Mouse (Mus musculus) brain, embryonic 18.5 days (tissue): Measurements from ENCODE around the gene Ccdc183.

Experiments used
- DNase-seq: peaks from one replicate; pipeline ENCODE4 v3.0.0-alpha.2; 2012; ENCODE audit warnings: low read depth, low spot score

The Ccdc183 gene

DNA sequence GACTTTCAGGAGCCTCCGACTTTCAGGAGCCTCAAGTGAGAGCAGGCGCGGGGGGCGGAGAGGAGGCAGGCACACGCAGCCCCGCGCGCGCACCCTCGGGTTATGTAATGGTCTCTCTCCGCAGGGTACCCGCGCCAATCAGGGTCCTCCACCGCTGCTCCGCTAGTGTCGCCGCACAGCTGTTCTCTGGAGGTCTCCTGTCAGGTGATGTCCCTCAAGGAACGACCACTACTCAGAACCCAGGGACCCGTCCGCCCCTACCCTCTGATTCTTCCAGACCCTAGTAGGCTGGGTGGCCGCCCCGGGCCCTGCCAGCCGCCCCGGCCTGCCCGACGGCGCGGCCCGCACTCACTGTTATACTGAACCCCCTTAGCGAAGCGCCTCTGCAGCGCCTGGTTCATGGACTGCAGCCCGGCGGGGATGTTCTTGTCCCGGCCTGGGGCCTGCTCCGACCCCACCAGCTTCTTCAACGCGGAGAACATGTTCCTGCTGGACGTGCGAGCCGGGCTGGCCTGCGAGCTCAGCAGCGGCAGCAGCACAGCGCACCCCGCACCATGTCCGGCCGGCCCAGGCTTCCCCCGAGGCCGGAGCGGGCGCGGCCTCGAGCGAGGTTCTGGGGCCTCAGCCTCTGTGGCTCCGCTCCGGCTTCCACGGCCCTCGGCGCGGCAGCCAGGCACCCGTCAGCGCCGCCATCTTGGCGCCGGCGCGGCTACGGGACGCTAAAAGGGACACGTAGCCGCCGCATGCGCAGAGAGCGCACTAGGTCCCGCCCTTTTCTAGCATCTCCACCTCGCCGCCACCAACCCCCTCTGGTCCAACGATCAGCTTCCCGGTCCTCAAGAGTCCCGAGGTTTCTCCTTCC is 9.5 kb downstream of the Ccdc183 start, which contains the start of gene Rabl6:
Rabl6 (minus strand) TSS at position 761 of the 862 bp plus-strand sequence.
- peak; percentile 80 for DNase-seq

GRCm38 (mm10) chr2:25602526-25602925 is 15.0 kb downstream of the Ccdc183 start:
- DNase-seq = no peak

DNA sequence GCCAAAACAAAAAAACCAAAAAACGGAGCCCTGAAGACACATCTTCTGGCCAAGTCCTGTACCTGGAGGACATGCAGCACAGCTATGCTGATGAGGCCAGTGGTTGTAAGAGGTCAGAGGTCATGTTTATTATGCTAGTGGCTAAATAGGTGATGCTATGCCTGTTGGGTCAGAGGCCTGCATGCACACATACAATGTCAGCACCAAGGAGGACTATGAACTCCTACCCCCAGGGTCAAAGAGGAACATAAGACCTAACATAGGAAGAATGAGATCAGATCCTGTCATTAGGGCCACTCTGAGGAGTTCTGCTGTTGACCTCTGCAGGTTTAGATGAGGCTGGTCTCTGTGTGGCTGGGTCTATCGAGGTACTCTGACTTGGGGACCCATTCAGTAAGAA is 17.4 kb downstream of the Ccdc183 start:
- DNase-seq = no peak

DNA sequence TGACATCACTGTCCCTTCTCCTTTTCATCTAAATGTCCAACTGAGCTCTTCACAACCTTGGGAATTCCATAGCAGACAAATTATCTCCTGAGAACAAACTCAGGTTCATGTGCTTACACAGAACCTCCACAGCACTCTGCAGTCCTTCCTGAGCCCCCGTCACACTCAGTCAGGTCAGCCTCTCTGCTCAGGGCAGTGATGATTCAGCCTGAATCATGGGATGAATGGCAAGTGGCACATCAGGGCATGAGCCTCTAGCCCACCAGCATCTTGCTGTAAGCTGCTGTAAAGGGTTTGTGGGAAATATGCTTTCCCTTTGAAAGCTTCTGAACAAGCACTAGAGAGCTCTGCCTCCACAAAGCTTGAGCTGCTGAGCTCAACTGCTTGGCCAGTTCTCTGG is 18.7 kb downstream of the Ccdc183 start:
- DNase-seq = no peak

GRCm38 (mm10) chr2:25596765-25597510 is 20.5 kb downstream of the Ccdc183 start:
- DNase-seq = no peak

GRCm38 (mm10) chr2:25591863-25592262 is 25.6 kb downstream of the Ccdc183 start:
- DNase-seq = no peak

GRCm38 (mm10) chr2:25588227-25588907 is 29.1 kb downstream of the Ccdc183 start:
- DNase-seq = no peak

DNA sequence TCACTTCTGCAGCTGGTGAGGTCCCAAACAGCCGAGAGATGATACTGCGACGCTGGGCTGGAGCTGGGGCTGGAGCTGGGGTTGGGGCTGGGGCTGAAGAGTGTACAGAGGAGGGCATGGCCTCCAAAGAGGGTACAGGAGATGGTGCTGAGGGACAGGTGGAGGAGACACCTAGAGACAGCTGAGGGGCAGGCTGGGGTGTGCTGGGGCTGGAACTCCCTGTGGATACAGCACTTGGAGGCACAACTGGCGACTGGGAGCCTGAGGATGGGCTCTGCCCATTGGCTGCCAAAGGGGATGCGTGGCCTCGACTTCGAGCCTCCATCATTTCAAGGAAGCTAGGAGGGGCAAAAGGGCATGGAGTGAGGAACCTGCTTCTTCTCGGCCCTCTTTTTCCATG is 30.2 kb downstream of the Ccdc183 start:
- no peak for DNase-seq

DNA sequence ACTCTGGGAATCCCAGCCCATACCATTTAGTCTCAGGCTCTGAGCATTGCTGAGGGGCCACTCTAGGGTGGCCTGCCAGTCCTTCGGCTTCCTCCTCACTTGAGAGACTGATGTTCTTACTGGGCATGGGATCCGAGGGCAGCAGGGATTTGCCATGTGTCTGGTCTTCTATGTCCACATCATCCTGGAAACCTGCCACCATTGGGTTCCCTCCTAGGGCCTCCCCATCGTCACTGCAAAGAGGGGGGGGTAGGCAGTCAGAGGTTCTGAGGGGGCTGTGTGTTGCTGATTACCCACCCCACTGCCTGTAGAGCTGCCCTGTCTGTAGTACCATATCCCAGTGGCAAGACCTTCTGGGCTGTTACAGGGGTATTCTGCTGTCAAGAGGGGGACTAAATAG is 31.9 kb downstream of the Ccdc183 start:
- DNase-seq = no peak

- DNase-seq = no peak
These were observed 32.6 kb downstream of the Ccdc183 start for GRCm38 (mm10) chr2:25584856-25585255.

GRCm38 (mm10) chr2:25584152-25584551 is 33.3 kb downstream of the Ccdc183 start:
- DNase-seq = no peak

GRCm38 (mm10) chr2:25583571-25583970 is 33.9 kb downstream of the Ccdc183 start:
- DNase-seq = no peak

DNA sequence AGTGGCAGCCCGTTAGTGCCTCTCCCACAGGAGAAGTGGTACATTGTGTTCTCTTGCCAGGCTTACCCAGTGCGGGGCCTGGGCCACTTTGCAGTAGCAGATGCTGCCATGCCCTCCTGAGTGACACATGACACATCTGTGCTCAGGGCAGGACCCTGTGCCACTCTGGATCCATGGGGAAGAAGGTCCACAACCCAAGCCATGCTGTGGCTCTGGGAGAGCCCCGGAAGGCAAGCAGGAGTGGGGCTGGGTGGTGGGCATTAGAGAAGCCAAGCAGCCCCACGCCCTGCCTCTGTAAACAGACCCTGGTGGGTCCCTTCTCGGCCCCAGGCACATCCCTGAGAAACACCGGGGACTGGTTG is 34.4 kb downstream of the Ccdc183 start:
- DNase-seq = no peak

DNA sequence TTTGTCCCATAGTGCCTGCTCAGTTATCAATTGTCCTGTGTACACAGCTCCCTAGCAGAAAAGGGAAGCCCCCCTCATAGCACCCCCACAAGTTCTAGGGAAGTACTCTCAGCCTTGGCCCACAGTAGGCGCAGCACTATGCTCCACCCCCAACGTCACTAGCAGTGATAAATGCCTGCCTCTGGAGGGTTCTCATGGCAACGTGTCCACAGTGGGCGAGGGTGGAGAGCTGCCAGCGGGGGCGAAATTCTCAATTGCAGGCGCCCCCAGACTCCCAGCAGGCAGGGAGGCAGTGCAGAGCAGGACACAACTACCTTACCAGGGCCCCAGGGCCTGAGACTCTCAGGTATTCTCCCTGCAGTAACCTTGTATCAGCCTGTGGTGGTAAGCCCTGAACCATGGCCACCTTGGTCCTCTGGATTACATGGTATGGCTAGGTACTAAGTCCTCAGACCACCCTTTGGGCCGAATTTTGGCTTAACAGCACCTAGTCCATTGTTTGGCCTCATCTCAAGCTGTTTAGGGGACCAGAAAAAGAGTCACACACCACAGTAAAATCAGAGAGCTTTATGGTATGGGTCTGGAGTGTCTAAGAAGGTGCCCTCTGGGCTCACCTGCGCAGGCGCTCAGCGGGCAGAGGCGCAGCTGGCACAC is 34.9 kb downstream of the Ccdc183 start:
- no peak for DNase-seq

DNA sequence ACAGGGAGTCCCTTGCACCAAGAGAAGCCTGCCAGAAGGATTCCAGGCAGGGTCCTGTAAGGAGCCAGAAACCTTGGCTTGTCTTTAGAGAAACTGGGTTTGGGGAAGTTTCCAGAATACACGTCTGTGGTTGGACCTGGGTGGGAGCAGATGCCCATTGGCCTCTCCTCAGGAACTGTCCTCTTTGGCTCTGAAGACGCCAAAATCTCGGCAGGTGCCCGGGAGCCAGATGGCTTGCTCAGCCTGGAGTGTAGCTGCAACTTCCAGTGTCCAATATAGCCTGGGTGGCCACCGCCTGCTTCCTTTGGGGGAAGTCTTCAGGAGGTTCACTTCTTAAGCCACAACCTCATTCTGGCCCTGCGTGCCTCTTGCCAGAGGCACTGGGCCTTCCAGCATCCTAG is 35.6 kb downstream of the Ccdc183 start:
- no peak for DNase-seq

DNA sequence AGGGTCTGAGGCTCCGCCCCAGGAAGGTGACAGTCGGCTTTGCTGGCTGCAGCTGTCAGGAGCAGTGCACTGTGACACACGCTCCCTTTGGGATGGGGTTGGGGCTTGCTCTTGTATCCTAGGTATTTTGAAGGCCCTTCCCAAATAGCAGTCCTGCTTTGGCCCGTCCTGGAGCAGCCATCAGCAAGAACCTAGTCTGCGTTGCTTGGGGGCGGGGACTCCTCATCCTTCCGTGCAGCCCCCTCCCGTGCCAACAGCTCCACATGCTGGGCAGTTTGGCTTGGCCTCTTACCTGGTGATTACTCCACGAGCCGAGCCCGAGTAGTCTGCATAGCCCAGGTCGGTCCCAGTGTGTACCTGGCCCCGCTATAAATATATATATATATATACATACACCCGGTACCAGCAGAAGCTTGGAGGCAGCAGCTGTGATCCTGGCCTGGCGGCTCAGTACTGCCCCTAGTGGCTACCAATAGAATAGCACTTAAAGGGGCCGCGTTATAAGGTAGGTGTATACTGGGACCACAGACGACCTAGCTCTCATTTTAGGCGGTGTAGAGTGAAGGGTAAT is 36.1 kb downstream of the Ccdc183 start, which contains the start of gene Ajm1:
Ajm1 (minus strand) TSS at position 464 of the 571 bp plus-strand sequence.
- DNase-seq = no peak

DNA sequence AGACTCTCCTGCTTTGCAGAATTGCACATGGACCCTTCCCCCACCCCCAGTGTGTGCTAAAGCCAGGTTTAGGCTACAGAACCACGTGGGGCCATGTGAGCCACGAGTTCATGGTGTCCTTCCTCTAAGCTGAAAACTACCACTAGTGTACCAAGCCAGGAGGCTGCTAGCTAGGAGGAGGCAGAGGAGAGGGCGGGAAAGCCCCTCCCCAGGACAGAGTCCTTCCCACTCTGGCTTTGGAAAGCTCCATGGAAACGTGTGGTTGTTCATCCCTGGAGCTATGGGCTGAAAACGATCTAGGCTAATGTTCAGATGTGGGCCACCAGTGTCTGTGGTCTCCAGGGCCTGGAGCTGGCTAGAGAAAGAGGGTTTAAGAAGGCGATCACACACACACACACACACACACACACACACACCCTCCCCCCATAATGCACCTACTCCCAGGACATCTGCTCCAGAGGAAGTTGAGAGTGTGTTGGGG is 36.8 kb downstream of the Ccdc183 start:
- no peak for DNase-seq

DNA sequence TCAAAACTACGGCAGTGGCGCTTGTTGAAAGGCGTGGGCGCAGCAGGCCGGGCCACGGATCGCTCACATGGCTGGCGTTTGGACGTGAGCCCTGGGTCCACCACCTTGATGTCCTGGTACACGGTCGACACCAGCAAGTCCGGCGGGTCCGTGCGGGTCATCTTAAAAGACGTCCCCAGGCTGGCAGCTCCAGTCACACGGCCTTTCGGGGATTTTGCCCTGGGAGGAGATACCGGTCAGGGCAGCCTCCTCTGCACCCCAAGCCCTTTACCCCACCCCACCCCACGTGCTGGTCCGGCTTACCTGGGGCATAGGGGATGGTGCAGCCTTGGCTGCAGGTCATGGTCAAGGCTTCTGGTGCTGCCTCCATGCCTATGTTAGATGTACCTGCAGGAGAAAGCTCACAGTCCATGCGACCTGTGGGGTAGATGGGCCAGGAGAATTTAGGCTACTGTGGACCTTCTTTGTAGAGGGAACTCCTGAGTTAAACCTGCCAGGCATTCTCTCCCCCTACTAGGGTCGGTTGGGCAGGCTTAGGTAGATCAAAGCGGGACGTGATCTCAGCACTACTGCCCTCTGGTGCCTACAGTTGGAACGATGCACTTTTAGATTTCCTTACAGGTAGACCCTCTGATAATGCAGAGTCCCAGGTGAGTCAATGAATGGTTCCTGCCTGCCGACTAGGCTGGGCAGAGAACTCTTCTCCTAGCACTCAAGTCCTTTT is 37.6 kb downstream of the Ccdc183 start:
- DNase-seq = no peak

GRCm38 (mm10) chr2:25578796-25579736 is 38.4 kb downstream of the Ccdc183 start:
- DNase-seq = no peak
